Mouse (Mus musculus): ENCODE measurements around the gene Park7. TPM values are rescaled to one million over a fixed set of nuclear protein-coding genes. Genes with fewer than 3 reads are reported as not detected.

Park7 gene
- polyA plus RNA-seq, 1 experiment from 2014 or later, result 413 TPM

DNA sequence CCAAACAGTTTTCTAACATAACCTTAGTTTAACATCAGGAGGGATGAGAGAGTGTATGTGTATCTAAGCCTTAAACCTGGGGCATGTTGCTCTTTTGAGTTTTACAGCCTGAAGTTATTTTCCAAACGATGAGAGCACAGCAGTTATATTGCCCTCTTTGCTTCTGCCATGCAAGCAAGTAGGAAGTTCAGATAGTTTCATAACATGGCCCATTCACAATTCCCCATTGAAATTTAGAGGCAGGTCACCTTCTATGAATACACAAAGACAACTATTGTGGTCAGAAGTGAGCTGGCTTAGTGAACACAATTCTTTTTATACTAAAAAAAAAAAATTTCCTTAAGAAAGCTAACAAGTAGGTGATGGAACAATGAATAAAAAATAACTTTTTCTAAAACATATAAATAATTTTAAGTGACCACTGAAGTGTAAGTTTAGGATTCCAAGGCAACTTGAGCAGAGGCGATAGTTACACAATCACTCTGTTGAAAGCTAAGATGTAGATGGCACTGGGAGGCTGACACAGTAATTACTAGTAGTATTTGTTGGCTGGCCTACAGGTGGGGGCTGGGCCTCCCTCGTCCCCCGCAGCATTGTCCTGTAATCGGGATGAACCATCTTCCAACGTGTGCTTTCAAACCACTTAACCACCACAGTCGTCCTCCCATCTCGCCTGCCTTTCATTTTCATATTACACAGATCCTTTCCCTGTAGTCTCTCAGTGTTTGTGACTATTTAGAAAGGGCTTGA, 51.4 kb downstream of the Park7 start:
- H3K4me1 ChIP-seq (ENCODE audit: control insufficient read depth, insufficient read depth, low read depth, low read length), result no peaks in the 10 kb centered on the region
- H3K9me3 ChIP-seq (ENCODE audit: control insufficient read depth, low read length), result no peaks in the 10 kb centered on the region
- no peaks in the 10 kb centered on the region for H3K27me3 ChIP-seq (replicated peaks; ENCODE audit: control insufficient read depth, insufficient read depth, low read length)
- no peak overlapping the region for H3K9ac ChIP-seq (ENCODE audit: low read depth, low read length)
- WGBS, result 49% methylated on average over 8 of the region's 8 CpGs
- H3K4me2 ChIP-seq (ENCODE audit: low read length), result no peak overlapping the region
- ATAC-seq, result no peak
- no peak overlapping the region for H3K4me3 ChIP-seq (ENCODE audit: low read length)
- no peak overlapping the region for H3K27ac ChIP-seq (ENCODE audit: low read depth, low read length)
- H3K36me3 ChIP-seq (ENCODE audit: control insufficient read depth, insufficient read depth, low read length), result peaks cover 8% of the 10 kb centered on the region; the same call in 1 of the 2 replicates

DNA sequence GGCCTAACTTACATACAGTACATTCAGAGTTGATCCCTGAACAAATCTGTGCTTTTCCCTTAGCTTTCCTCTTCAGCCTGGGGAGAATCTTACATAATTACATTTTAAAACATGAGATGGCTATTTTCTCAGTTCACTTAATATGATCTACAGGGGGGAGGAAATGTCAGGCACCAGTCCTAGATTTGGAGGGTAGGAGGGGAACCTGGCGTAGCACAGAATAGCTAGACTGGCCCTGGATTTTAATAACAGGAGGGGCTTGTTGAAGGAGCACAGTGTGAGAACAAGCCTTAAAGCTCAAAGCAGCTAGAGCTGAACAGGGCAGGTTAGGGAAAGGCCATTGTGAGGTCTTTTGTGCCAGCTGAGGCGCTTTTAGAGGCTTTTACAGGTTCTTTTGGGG, 53.1 kb downstream of the Park7 start:
- H3K4me2 ChIP-seq (ENCODE audit: low read length), result no peak overlapping the region
- H3K27ac ChIP-seq (ENCODE audit: low read depth, low read length), result no peak overlapping the region
- no peaks in the 10 kb centered on the region for H3K9me3 ChIP-seq (ENCODE audit: control insufficient read depth, low read length)
- ATAC-seq, result no peak
- no peaks in the 10 kb centered on the region for H3K27me3 ChIP-seq (replicated peaks; ENCODE audit: control insufficient read depth, insufficient read depth, low read length)
- H3K4me3 ChIP-seq (ENCODE audit: low read length), result no peak overlapping the region
- 76% methylated on average over 2 of the region's 2 CpGs for WGBS
- peaks cover 7% of the 10 kb centered on the region for H3K4me1 ChIP-seq (ENCODE audit: control insufficient read depth, insufficient read depth, low read depth, low read length)
- H3K9ac ChIP-seq (ENCODE audit: low read depth, low read length), result no peak overlapping the region
- H3K36me3 ChIP-seq (ENCODE audit: control insufficient read depth, insufficient read depth, low read length), result peaks cover under 1% of the 10 kb centered on the region; the same call in 1 of the 2 replicates

DNA sequence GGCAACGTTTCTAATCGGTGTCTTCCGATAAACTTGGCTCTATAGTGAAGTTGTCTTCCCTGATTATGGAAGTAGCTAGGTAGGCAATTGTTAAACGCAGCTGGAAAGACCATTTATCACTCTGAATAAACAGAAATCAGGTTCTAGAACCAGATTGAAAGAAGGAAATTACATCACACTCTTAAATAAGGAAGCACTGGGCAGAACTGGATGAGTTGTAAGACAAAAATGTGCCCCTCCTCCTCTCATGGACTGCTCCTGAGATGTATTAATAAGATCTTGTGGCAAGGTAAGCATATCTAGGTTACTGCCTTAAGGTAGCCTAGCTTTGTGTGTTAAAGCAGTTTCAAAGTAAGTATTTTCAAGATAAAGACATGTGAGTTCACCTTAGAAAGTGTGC, 53.7 kb downstream of the Park7 start:
- H3K27me3 ChIP-seq (replicated peaks; ENCODE audit: control insufficient read depth, insufficient read depth, low read length), result no peaks in the 10 kb centered on the region
- H3K4me2 ChIP-seq (ENCODE audit: low read length), result no peak overlapping the region
- H3K4me1 ChIP-seq (ENCODE audit: control insufficient read depth, insufficient read depth, low read depth, low read length), result peaks cover 10% of the 10 kb centered on the region
- ATAC-seq, result no peak
- no peak overlapping the region for H3K27ac ChIP-seq (ENCODE audit: low read depth, low read length)
- no peak overlapping the region for H3K4me3 ChIP-seq (ENCODE audit: low read length)
- H3K9me3 ChIP-seq (ENCODE audit: control insufficient read depth, low read length), result no peaks in the 10 kb centered on the region
- H3K9ac ChIP-seq (ENCODE audit: low read depth, low read length), result no peak overlapping the region
- WGBS, result 78% methylated on average over 4 of the region's 4 CpGs
- no peaks in the 10 kb centered on the region for H3K36me3 ChIP-seq (ENCODE audit: control insufficient read depth, insufficient read depth, low read length)

DNA sequence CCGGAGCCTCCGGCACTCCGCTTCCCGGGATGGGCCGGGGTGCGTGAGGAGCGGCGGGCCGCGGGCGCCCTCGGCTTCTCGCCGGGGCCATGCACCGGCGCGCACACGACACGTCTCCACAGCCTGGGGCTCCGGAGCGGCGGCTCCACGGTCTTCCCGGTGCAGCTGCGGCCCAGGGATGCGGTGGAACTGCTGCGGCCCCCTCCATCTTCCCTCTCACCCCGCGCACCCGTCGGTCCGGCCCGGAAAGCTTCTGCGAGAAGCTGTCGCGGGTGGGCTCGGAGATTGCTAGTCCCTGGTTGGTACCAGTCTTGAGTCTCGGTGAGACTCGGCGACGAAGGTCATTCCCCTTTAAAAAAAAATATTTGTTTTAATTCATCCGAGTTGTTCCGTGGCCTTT, 58.9 kb downstream of the Park7 start:
- under 1% methylated on average over 36 of the region's 43 CpGs for WGBS
- Histone ChIP-seq H3K27ac (ENCODE audit: low read depth, low read length) (peak overlapping the region; percentile 96), H3K27me3 (replicated peaks; ENCODE audit: control insufficient read depth, insufficient read depth, low read length) (no peaks in the 10 kb centered on the region), H3K9ac (ENCODE audit: low read depth, low read length) (peak overlapping the region; percentile 89), H3K4me1 (ENCODE audit: control insufficient read depth, insufficient read depth, low read depth, low read length) (peaks cover 10% of the 10 kb centered on the region), H3K4me3 (ENCODE audit: low read length) (peak overlapping the region; percentile 73), H3K9me3 (ENCODE audit: control insufficient read depth, low read length) (no peaks in the 10 kb centered on the region), H3K4me2 (ENCODE audit: low read length) (peak overlapping the region; percentile 82), H3K36me3 (ENCODE audit: control insufficient read depth, insufficient read depth, low read length) (no peaks in the 10 kb centered on the region)
- no peak; the same call in 1 of the 2 replicates for ATAC-seq

DNA sequence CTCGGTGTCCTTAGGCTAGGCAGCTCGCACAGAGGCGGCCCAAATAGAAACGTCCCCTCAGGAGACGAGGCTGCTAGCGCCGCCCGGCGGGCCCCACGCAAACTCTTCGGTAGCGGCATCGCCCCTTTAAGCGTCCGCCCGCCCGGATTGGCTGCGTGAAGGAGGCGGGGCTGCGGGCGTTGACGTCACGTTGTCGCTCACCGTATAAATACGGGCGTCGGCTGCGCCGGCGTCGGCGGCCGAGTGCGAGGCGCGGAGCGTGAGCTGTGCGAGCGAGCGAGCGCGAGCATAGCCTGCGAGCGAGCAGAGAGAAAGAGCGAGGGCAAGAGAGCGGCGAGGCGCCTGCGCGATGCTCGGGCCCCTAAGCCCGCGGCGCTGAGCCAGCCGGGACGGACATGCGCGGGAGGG, 59.4 kb downstream of the Park7 start:
- Histone ChIP-seq H3K27me3 (replicated peaks; ENCODE audit: control insufficient read depth, insufficient read depth, low read length) (no peaks in the 10 kb centered on the region), H3K9ac (ENCODE audit: low read depth, low read length) (peak overlapping the region; percentile 89), H3K4me1 (ENCODE audit: control insufficient read depth, insufficient read depth, low read depth, low read length) (peaks cover 10% of the 10 kb centered on the region), H3K27ac (ENCODE audit: low read depth, low read length) (peak overlapping the region; percentile 96), H3K9me3 (ENCODE audit: control insufficient read depth, low read length) (no peaks in the 10 kb centered on the region), H3K4me3 (ENCODE audit: low read length) (peak overlapping the region; percentile 73), H3K4me2 (ENCODE audit: low read length) (peak overlapping the region; percentile 82), H3K36me3 (ENCODE audit: control insufficient read depth, insufficient read depth, low read length) (no peaks in the 10 kb centered on the region)
- ATAC-seq, result peak; percentile 97
- under 1% methylated on average over 48 of the region's 59 CpGs for WGBS

DNA sequence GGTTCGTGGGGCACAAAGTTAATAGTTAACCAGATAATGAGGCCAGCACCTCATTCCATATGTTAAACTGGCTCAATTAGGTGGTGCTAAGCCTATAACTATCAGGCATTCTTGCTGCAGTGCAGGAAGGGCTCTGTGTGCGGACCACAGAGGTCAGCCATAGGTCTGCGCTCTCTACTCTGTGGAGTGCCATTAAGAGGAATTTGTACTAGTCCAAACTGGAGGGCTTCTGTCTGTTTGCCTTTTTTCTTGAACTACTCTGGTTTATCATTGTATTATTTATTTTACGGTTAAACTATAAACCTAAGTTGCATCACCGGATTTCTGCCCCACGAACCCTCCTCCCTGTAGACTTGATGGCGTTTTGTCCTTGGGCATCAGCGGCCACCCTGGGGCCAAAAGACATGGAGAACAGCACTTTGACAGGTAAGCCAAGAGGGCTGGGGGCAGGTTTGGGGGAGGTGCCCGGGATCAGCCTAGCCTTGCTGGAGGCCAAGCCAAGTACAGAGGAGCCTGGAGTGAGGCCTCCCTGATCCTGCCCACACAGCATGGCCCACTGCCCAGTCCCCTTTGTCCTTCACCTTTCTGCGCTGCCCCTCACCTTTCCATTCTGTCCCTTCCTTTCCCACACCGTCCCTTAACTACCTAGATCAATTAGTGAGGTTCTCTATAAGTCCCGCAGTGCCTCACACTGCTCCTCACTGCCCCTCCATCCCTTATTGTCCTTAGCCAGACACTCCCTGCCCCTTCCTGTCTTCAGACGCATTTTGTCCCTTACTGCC, 60.4 kb downstream of the Park7 start, which contains the start of gene Errfi1:
TSS of gene Errfi1 (plus strand) at position 240 of the 782 bp plus-strand sequence.
- Histone ChIP-seq H3K4me1 (ENCODE audit: control insufficient read depth, insufficient read depth, low read depth, low read length) (peaks cover 10% of the 10 kb centered on the region), H3K4me2 (ENCODE audit: low read length) (peak within 1 kb of the TSS; percentile 82), H3K9ac (ENCODE audit: low read depth, low read length) (peak within 1 kb of the TSS; percentile 68), H3K36me3 (ENCODE audit: control insufficient read depth, insufficient read depth, low read length) (no peaks in the 10 kb centered on the region), H3K9me3 (ENCODE audit: control insufficient read depth, low read length) (no peaks in the 10 kb centered on the region), H3K27ac (ENCODE audit: low read depth, low read length) (no peak within 1 kb of the TSS), H3K4me3 (ENCODE audit: low read length) (peak within 1 kb of the TSS; percentile 73), H3K27me3 (replicated peaks; ENCODE audit: control insufficient read depth, insufficient read depth, low read length) (no peaks in the 10 kb centered on the region)
- 54% methylated on average over 13 of the region's 13 CpGs for WGBS
- peak; percentile 15; the same call in 1 of the 2 replicates for ATAC-seq

DNA sequence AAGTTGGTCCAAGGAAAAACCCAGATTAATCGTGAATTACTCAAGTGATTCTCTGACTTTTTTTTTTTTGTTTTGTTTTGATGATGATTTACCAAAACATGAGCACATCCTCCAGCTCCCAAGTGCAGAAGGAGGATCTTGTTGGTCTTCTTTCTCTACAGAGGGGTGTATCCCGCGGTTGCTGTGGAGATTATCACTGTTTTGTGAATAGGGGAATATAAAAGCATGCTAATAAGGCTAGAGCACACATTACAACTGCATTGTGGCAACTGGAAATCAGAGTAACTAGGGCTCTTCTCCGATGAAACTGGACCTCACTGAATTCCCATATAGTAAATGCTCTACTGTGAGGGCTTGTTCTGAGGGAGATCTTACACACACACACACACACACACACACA, 61.8 kb downstream of the Park7 start:
- no peak for ATAC-seq
- Histone ChIP-seq H3K36me3 (ENCODE audit: control insufficient read depth, insufficient read depth, low read length) (no peaks in the 10 kb centered on the region), H3K4me1 (ENCODE audit: control insufficient read depth, insufficient read depth, low read depth, low read length) (peaks cover 10% of the 10 kb centered on the region), H3K27ac (ENCODE audit: low read depth, low read length) (no peak overlapping the region), H3K9ac (ENCODE audit: low read depth, low read length) (no peak overlapping the region), H3K4me2 (ENCODE audit: low read length) (no peak overlapping the region), H3K27me3 (replicated peaks; ENCODE audit: control insufficient read depth, insufficient read depth, low read length) (no peaks in the 10 kb centered on the region), H3K9me3 (ENCODE audit: control insufficient read depth, low read length) (no peaks in the 10 kb centered on the region), H3K4me3 (ENCODE audit: low read length) (no peak overlapping the region)
- WGBS, result 55% methylated on average over 4 of the region's 4 CpGs

DNA sequence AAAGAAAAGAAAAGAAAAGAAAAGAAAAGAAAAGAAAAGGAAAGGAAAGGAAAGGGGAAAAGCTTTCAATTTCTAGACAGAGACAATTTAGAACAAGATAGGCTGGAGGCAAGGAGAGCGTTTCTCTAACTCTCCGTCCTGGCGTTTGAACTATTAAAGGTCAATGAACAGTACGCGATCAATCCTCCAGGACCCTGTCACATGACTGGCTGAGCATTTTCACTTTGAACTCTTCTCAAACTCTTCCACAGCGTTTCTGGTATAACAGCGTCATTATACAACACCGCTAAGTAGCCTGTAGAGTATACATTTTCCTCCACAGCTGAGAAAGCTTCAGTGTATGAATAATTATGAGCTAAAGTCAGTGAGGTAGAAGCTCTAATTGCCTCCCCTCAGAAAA, 62.2 kb downstream of the Park7 start:
- 57% methylated on average over 8 of the region's 8 CpGs for WGBS
- H3K9me3 ChIP-seq (ENCODE audit: control insufficient read depth, low read length), result no peaks in the 10 kb centered on the region
- peaks cover 8% of the 10 kb centered on the region for H3K4me1 ChIP-seq (ENCODE audit: control insufficient read depth, insufficient read depth, low read depth, low read length)
- H3K4me2 ChIP-seq (ENCODE audit: low read length), result no peak overlapping the region
- ATAC-seq, result no peak
- H3K9ac ChIP-seq (ENCODE audit: low read depth, low read length), result no peak overlapping the region
- H3K36me3 ChIP-seq (ENCODE audit: control insufficient read depth, insufficient read depth, low read length), result no peaks in the 10 kb centered on the region
- no peaks in the 10 kb centered on the region for H3K27me3 ChIP-seq (replicated peaks; ENCODE audit: control insufficient read depth, insufficient read depth, low read length)
- H3K4me3 ChIP-seq (ENCODE audit: low read length), result no peak overlapping the region
- H3K27ac ChIP-seq (ENCODE audit: low read depth, low read length), result no peak overlapping the region

DNA sequence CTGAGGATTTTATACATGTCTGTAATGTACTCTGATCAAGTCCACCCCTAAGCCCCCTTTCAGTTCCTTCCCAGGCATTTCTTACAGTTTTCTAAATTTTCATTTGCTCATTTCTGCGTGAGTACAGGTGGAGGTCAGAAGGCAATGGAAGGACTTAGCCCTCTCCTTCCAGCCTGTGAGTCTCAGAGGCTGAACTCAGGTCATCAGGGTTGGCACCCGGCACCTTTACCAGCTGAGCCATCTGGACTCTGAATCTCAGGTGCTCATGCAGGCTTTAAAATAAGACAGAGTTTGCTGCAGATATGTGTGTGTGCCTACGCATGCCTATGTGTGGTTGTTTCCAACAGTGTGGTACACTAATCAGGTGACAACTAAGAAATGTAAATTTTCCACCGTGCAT, 63.3 kb downstream of the Park7 start:
- WGBS, result 92% methylated on average over 4 of the region's 4 CpGs
- no peak for ATAC-seq
- H3K27me3 ChIP-seq (replicated peaks; ENCODE audit: control insufficient read depth, insufficient read depth, low read length), result no peaks in the 10 kb centered on the region
- H3K4me1 ChIP-seq (ENCODE audit: control insufficient read depth, insufficient read depth, low read depth, low read length), result peaks cover 1% of the 10 kb centered on the region
- H3K36me3 ChIP-seq (ENCODE audit: control insufficient read depth, insufficient read depth, low read length), result no peaks in the 10 kb centered on the region
- no peak overlapping the region for H3K4me2 ChIP-seq (ENCODE audit: low read length)
- no peaks in the 10 kb centered on the region for H3K9me3 ChIP-seq (ENCODE audit: control insufficient read depth, low read length)
- H3K4me3 ChIP-seq (ENCODE audit: low read length), result no peak overlapping the region
- no peak overlapping the region for H3K27ac ChIP-seq (ENCODE audit: low read depth, low read length)
- H3K9ac ChIP-seq (ENCODE audit: low read depth, low read length), result no peak overlapping the region
